Mouse (Mus musculus) hindbrain, embryonic 14.5 days (tissue): ENCODE results near the gene Gm14085. TPM values are rescaled to one million over a fixed set of nuclear protein-coding genes. Genes with fewer than 3 reads are reported as not detected.

Experiments
- ATAC-seq: fragments of 200-750 bp; cut with Nextera tagmentation; 2 replicates; pipeline ENCODE4 v1.8.0; 2017; ENCODE audit warnings: moderate number of reproducible peaks, mild to moderate bottlenecking, moderate TSS enrichment, moderate library complexity; ENCODE audit not compliant: low FRiP score
- DNase-seq: peaks from one replicate; pipeline ENCODE4 v3.0.0-alpha.2; 2015; ENCODE audit warnings: low spot score
- H3K27ac ChIP-seq: fragments of 300-500 bp; sonication (generic); 2 replicates; pipeline ENCODE4 v1.5.1; 2014; ENCODE audit warnings: mild to moderate bottlenecking, moderate library complexity
- H3K27me3 ChIP-seq: fragments of 300-500 bp; sonication (generic); 2 replicates; pipeline ENCODE4 v1.6.1; 2014; ENCODE audit warnings: mild to moderate bottlenecking, low read length, mixed read lengths; ENCODE audit not compliant: control insufficient read depth, insufficient read depth
- H3K36me3 ChIP-seq: fragments of 300-500 bp; sonication (generic); replicated peaks from 2 replicates; pipeline ENCODE4 v1.6.1; 2014; ENCODE audit not compliant: control insufficient read depth, insufficient read depth
- H3K4me1 ChIP-seq: fragments of 300-500 bp; sonication (generic); replicated peaks from 2 replicates; pipeline ENCODE4 v1.6.1; 2014; ENCODE audit warnings: antibody characterized with exemption, low read length, mixed read lengths; ENCODE audit not compliant: control insufficient read depth, insufficient read depth
- H3K4me2 ChIP-seq: fragments of 300-500 bp; sonication (generic); replicated peaks from 2 replicates; pipeline ENCODE4 v1.6.1; 2014; ENCODE audit warnings: mild to moderate bottlenecking, moderate library complexity
- H3K4me3 ChIP-seq: fragments of 300-500 bp; sonication (generic); replicated peaks from 2 replicates; pipeline ENCODE4 v1.5.1; 2014; ENCODE audit warnings: mild to moderate bottlenecking, low read length
- H3K9ac ChIP-seq: fragments of 300-500 bp; sonication (generic); 2 replicates; pipeline ENCODE4 v1.6.1; 2014
- H3K9me3 ChIP-seq: fragments of 300-500 bp; sonication (generic); 2 replicates; pipeline ENCODE4 v1.6.1; 2016; ENCODE audit warnings: low read length; ENCODE audit not compliant: control insufficient read depth
- WGBS: fragments of 180-500 bp; shearing (Covaris S2); extraction: QIAGEN DNeasy Blood & Tissue Kit; methylation state at CpG from one replicate; pipeline ENCODE4 v1.1.7; 2014; 5-methylcytosine and 5-hydroxymethylcytosine counted together
- polyA plus RNA-seq: library from polyadenylated mRNA; unstranded; fragments of >200 nt; fragmentation: Nextera tagmentation; extraction: Ambion mirVana; gene quantifications from 2 replicates; pipeline ENCODE4 v1.2.1, GENCODE M21; 2014

Gene Gm14085
- polyA plus RNA-seq, 1 experiment from 2014 or later, result not detected

DNA sequence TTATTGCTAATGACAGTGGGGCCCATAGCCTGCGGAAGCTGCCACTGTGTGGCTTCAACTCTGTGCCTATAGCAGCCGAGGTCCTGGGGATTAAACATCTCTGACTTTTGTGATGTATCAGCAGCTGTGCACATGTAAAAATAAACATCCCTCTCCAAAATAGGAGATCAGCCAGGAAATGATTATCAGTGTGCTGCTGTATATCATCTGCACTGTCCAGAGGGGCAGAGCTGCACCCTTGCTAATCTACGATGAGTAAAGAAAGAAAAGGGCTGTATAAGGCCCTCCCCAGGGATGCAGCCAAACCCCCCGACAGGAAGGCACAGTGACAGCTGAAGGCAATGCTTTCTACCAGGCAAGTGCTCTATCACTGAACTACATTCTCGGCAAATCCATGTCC is 91.6 kb downstream of the Gm14085 start:
- 64% methylated on average over 5 of the region's 5 CpGs for WGBS
- ATAC-seq, result no peak
- no peaks in the 10 kb centered on the region for H3K4me1 ChIP-seq

GRCm38 (mm10) chr2:122577316-122577715 is 92.6 kb downstream of the Gm14085 start:
- ATAC-seq (no peak), DNase-seq (no peak)
- Histone ChIP-seq H3K27ac (no peak overlapping the region), H3K27me3 (no peaks in the 10 kb centered on the region), H3K9ac (no peak overlapping the region), H3K9me3 (no peaks in the 10 kb centered on the region), H3K4me2 (no peak overlapping the region), H3K36me3 (no peaks in the 10 kb centered on the region), H3K4me3 (no peak overlapping the region), H3K4me1 (no peaks in the 10 kb centered on the region)
- WGBS, result 90% methylated on average over 1 of the region's 1 CpGs

More for the DNA sequence above, 91.6 kb downstream of the Gm14085 start:
- Histone ChIP-seq H3K9ac (no peak overlapping the region), H3K9me3 (no peaks in the 10 kb centered on the region), H3K27me3 (no peaks in the 10 kb centered on the region), H3K27ac (no peak overlapping the region), H3K4me2 (no peak overlapping the region), H3K36me3 (no peaks in the 10 kb centered on the region), H3K4me3 (no peak overlapping the region)
- no peak for DNase-seq

Other genes starting within 250 kb of the Gm14085 start
- gene Duox2, start 186.5 kb upstream of the Gm14085 start, polyA plus RNA-seq, result not detected in 2 replicates
- 0.46 TPM in 1 of 2 replicates, not detected in the other for gene Duoxa2, start 186.0 kb upstream of the Gm14085 start, polyA plus RNA-seq
- gene Duoxa1, start 171.2 kb upstream of the Gm14085 start, polyA plus RNA-seq, result 0.16 and 0.31 TPM in 2 replicates
- 0.04 and 0.12 TPM in 2 replicates for gene Duox1, start 169.3 kb upstream of the Gm14085 start, polyA plus RNA-seq
- 17.9 and 19.2 TPM in 2 replicates for gene Shf, start 115.8 kb upstream of the Gm14085 start, polyA plus RNA-seq
- gene Slc28a2, start 58.5 kb upstream of the Gm14085 start, polyA plus RNA-seq, result 0.07 and 0.09 TPM in 2 replicates
- gene Gatm, start 126.4 kb downstream of the Gm14085 start, polyA plus RNA-seq, result 42.5 and 56.6 TPM in 2 replicates
- 0.86 and 1.0 TPM in 2 replicates for gene AA467197, start 152.0 kb downstream of the Gm14085 start, polyA plus RNA-seq
- 13.0 and 13.6 TPM in 2 replicates for gene Slc30a4, start 217.7 kb downstream of the Gm14085 start, polyA plus RNA-seq